Comparison of ENCODE assay signal across 24 mouse cellular contexts in the genomic region with DNA sequence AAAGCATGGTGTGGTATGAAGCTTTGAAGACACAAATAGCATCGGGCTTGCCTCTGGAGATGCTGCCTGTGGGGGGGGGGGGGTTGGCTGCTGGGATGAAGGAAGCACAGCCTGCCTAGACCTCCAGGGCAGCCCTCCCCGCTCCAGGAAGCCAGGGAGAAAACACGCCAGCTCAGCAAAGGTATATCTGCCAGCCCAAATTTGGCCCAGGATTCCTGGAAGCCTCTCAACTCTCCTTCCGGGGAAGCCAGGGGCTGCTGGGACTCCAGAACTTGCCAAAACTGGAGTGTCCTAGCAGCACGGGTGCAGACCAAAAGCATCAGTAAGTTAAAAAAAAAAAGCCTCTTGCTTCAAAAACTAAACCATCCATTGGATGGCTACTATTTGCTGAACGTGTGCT. TPM values are rescaled to one million over a fixed set of nuclear protein-coding genes. Genes with fewer than 3 reads are reported as not detected.
DNase-seq lines count a peak whose midpoint lies in the region; ATAC-seq and TF ChIP-seq lines count a peak whose summit lies in the region.
"Had no signal": no experiment of that assay in that cellular context is flagged by ENCODE, and none has a peak within 500 bp of the region (broad histone marks: within the 10 kb centered on the region; RNA-seq: fewer than 3 reads in every experiment).

No protein-coding gene starts in this region.

- no peaks in the 10 kb centered on the region for H3K9me3 ChIP-seq in midbrain, embryonic 16.5 days (replicated peaks; ENCODE audit: control insufficient read depth, low read length, poor library complexity, severe bottlenecking)
- no peaks in the 10 kb centered on the region for H3K9me3 ChIP-seq in hindbrain, postnatal 0 days (ENCODE audit: low read length)
- H3K9me3 ChIP-seq: embryonic facial prominence, embryonic 13.5 days; forebrain, embryonic 12.5 days; heart, embryonic 13.5 days; hindbrain, embryonic 12.5 days had no signal

- no peak overlapping the region for H3K9ac ChIP-seq in midbrain, embryonic 16.5 days (ENCODE audit: low read depth, low read length)
- no peak overlapping the region for H3K9ac ChIP-seq in hindbrain, postnatal 0 days (replicated peaks; ENCODE audit: low read length)
- H3K9ac ChIP-seq: embryonic facial prominence, embryonic 13.5 days; forebrain, embryonic 12.5 days; heart, embryonic 13.5 days; hindbrain, embryonic 12.5 days had no signal

- H3K4me3 ChIP-seq in midbrain, embryonic 16.5 days (ENCODE audit: low read depth, low read length) = no peak overlapping the region
- no peak overlapping the region for H3K4me3 ChIP-seq in hindbrain, postnatal 0 days (ENCODE audit: low read length)
- H3K4me3 ChIP-seq: embryonic facial prominence, embryonic 13.5 days; forebrain, embryonic 12.5 days; gastrocnemius, adult 2 months; heart, embryonic 13.5 days; hindbrain, embryonic 12.5 days had no signal

- no peaks in the 10 kb centered on the region for H3K36me3 ChIP-seq in midbrain, embryonic 16.5 days (ENCODE audit: control insufficient read depth, insufficient read depth, low read length)
- no peaks in the 10 kb centered on the region for H3K36me3 ChIP-seq in hindbrain, postnatal 0 days (ENCODE audit: insufficient read depth, low read length)
- H3K36me3 ChIP-seq: embryonic facial prominence, embryonic 13.5 days; forebrain, embryonic 12.5 days; heart, embryonic 13.5 days; hindbrain, embryonic 12.5 days had no signal

- whole genome bisulfite sequencing in midbrain, embryonic 16.5 days = 84% methylated on average over 6 of the region's 6 CpGs
- WGBS in hindbrain, postnatal 0 days = 49% methylated on average over 6 of the region's 6 CpGs

- no peak for ATAC-seq in midbrain, embryonic 16.5 days
- ATAC-seq in hindbrain, postnatal 0 days = no peak
- ATAC-seq: forebrain, embryonic 16.5 days; hindbrain, embryonic 16.5 days had no signal

- DNase-seq in brain, adult 2 months (ENCODE audit: low read depth, low spot score) = peak; percentile 94
- peak; percentile 84 for DNase-seq in cerebellum, adult 11 months
- DNase-seq in cerebellum, adult 8-10 months = peak; percentile 84
- DNase-seq in cerebellum, postnatal 14 days = peak; percentile 84 to 90
- DNase-seq in hindbrain, postnatal 0 days (ENCODE audit: low spot score) = no peak
- no peak for DNase-seq in layer of hippocampus, postnatal 10 days (ENCODE audit: low spot score in 2 of 2)
- no peak for DNase-seq in testis, postnatal 10 days (ENCODE audit: low spot score)
- DNase-seq: adrenal gland, adult 8-10 months; adrenal gland, postnatal 36 days; gastrocnemius, adult 2 months; gastrocnemius, postnatal 25 days; heart, postnatal 4 days; kidney, adult 18-20 months had no signal

- no peak overlapping the region for H3K27ac ChIP-seq in midbrain, embryonic 16.5 days (ENCODE audit: low read length)
- H3K27ac ChIP-seq in hindbrain, postnatal 0 days = no peak overlapping the region
- H3K27ac ChIP-seq: embryonic facial prominence, embryonic 13.5 days; forebrain, embryonic 12.5 days; gastrocnemius, adult 2 months; heart, embryonic 13.5 days; hindbrain, embryonic 12.5 days had no signal

- no peaks in the 10 kb centered on the region for H3K27me3 ChIP-seq in midbrain, embryonic 16.5 days (ENCODE audit: control insufficient read depth, insufficient read depth, low read depth, low read length)
- no peaks in the 10 kb centered on the region for H3K27me3 ChIP-seq in hindbrain, postnatal 0 days (ENCODE audit: insufficient read depth, low read length)
- H3K27me3 ChIP-seq: embryonic facial prominence, embryonic 13.5 days; forebrain, embryonic 12.5 days; hindbrain, embryonic 12.5 days had no signal

- no peaks in the 10 kb centered on the region for H3K4me1 ChIP-seq in midbrain, embryonic 16.5 days (ENCODE audit: control insufficient read depth, insufficient read depth, low read length)
- H3K4me1 ChIP-seq in hindbrain, postnatal 0 days (ENCODE audit: insufficient read depth, low read length) = peaks cover 6% of the 10 kb centered on the region; the same call in 1 of the 2 replicates
- H3K4me1 ChIP-seq: embryonic facial prominence, embryonic 13.5 days; forebrain, embryonic 12.5 days; heart, embryonic 13.5 days; hindbrain, embryonic 12.5 days had no signal

- TF ChIP-seq CTCF in hindbrain, postnatal 0 days (IDR thresholded peaks at IDR 0.05; ENCODE audit: low read depth) = no peak

- H3K4me2 ChIP-seq in midbrain, embryonic 16.5 days (ENCODE audit: low read length) = no peak overlapping the region
- H3K4me2 ChIP-seq in hindbrain, postnatal 0 days (ENCODE audit: low read depth, low read length) = no peak overlapping the region
- H3K4me2 ChIP-seq: embryonic facial prominence, embryonic 13.5 days; forebrain, embryonic 12.5 days; heart, embryonic 13.5 days; hindbrain, embryonic 12.5 days had no signal

RNA-seq across cellular contexts. Expression of a gene that starts 37.6 kb away (rescaled TPM):
- polyA plus RNA-seq in midbrain, embryonic 16.5 days (2015; fragmentation: Nextera tagmentation; extraction: Ambion mirVana) = 27.4 and 30.2 TPM in 2 replicates
- total RNA-seq in hindbrain, postnatal 0 days (2014; rRNA removed) = 44.3 and 50.7 TPM in 2 replicates
- polyA plus RNA-seq in hindbrain, postnatal 0 days (2015; fragmentation: Nextera tagmentation; extraction: Ambion mirVana) = 35.2 and 39.4 TPM in 2 replicates
- total RNA-seq in layer of hippocampus, postnatal 10 days (2021) = 100 to 1,000 TPM; 139 to 148 TPM
- total RNA-seq: gastrocnemius, adult 2 months; granulocyte monocyte progenitor cell, adult 5-6 weeks had no signal
- polyA plus RNA-seq: heart, embryonic 13.5 days; heart, postnatal 0 days had no signal

RNA-seq across cellular contexts. Expression of a gene that starts 57.9 kb away (rescaled TPM):
- polyA plus RNA-seq in midbrain, embryonic 16.5 days (2015; fragmentation: Nextera tagmentation; extraction: Ambion mirVana) = 0.16 and 0.23 TPM in 2 replicates
- 0.16 and 0.50 TPM in 2 replicates for total RNA-seq in hindbrain, postnatal 0 days (2014; rRNA removed)
- polyA plus RNA-seq in hindbrain, postnatal 0 days (2015; fragmentation: Nextera tagmentation; extraction: Ambion mirVana) = 0.25 and 0.29 TPM in 2 replicates
- total RNA-seq in layer of hippocampus, postnatal 10 days (2021) = under 1 TPM in 1 of 2 experiments, not detected in 1; 0.16 TPM
- total RNA-seq: adrenal gland, adult 8-10 months; adrenal gland, postnatal 36 days; gastrocnemius, adult 2 months; gastrocnemius, postnatal 25 days; granulocyte monocyte progenitor cell, adult 5-6 weeks; heart, adult 8-10 months; heart, postnatal 4 days had no signal
- polyA plus RNA-seq: brain, embryonic 14.5 days; embryonic facial prominence, embryonic 13.5 days; forebrain, embryonic 12.5 days; forebrain, embryonic 16.5 days; heart, embryonic 13.5 days; heart, postnatal 0 days; hindbrain, embryonic 12.5 days had no signal

Comparison
In these comparisons a context has a peak if more than half of its experiments do, and no peak if none do; other contexts are left out.
1. DNase-seq: peak in brain, adult 2 months (single experiment), cerebellum, adult 11 months (single experiment), cerebellum, adult 8-10 months (single experiment) and cerebellum, postnatal 14 days (2 of 2); none in hindbrain, postnatal 0 days (single experiment), layer of hippocampus, postnatal 10 days (0 of 2) and testis, postnatal 10 days (single experiment).